Mouse (Mus musculus): Measurements from ENCODE around the gene Zc3h7b. TPM values are rescaled to one million over a fixed set of nuclear protein-coding genes. Genes with fewer than 3 reads are reported as not detected.

The Zc3h7b gene
- polyA plus RNA-seq, 1 experiment from 2014 or later = 13.9 TPM

DNA sequence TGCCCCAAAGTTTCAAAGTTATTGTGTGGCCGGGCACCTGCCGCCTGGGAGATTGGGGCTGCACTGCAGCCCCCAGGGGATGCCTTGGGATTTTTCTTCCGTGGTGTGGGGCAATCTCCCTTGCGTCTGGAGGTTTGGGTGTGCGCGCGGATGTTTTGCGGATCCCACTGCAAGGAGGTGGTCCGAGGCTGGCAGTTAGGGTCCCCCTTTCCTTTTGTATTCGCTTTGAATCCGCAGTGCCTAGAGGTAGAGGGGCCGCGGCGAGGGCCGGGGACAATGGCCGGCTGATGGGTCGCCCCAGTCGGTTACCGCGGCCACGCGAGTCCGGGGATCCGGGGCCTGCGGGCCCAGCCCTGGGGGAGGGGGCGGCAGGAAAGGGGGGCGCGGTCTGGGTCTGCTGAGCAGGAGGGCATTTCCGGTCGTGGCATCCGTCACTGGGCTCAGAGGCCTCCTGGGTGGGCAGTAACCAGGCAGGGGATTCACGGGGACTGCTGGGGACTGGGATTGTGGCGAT, 801 bp downstream of the Zc3h7b start:
- H3K36me3 ChIP-seq (ENCODE audit: insufficient read depth, low read length) = no peaks in the 10 kb centered on the region
- peak overlapping the region; percentile 97 for H3K9ac ChIP-seq (replicated peaks; ENCODE audit: low read depth)
- peak overlapping the region; percentile 94 for H3K27ac ChIP-seq (ENCODE audit: low read length)
- no peaks in the 10 kb centered on the region for H3K9me3 ChIP-seq (ENCODE audit: low read length)
- peak; percentile 83 for ATAC-seq
- 0 out of 2 replicates have a peak, but pooled peaks cover 4% of the 10 kb centered on the region for H3K4me1 ChIP-seq (ENCODE audit: insufficient read depth, low read depth, low read length)
- no peaks in the 10 kb centered on the region for H3K27me3 ChIP-seq (replicated peaks; ENCODE audit: insufficient read depth, low read length)
- H3K4me2 ChIP-seq (replicated peaks; ENCODE audit: low read depth, low read length) = peak overlapping the region; percentile 90
- H3K4me3 ChIP-seq (ENCODE audit: low read depth, low read length) = peak overlapping the region; percentile 99
- DNase-seq (ENCODE audit: low spot score) = peak; percentile 76
- TF ChIP-seq CTCF (IDR thresholded peaks at IDR 0.05) = 0 out of 2 replicates have a peak, but pooled peaks have one; percentile 2
- TF ChIP-seq EP300 (IDR thresholded peaks at IDR 0.05) = no peak
- 2% methylated on average over 31 of the region's 33 CpGs for WGBS

DNA sequence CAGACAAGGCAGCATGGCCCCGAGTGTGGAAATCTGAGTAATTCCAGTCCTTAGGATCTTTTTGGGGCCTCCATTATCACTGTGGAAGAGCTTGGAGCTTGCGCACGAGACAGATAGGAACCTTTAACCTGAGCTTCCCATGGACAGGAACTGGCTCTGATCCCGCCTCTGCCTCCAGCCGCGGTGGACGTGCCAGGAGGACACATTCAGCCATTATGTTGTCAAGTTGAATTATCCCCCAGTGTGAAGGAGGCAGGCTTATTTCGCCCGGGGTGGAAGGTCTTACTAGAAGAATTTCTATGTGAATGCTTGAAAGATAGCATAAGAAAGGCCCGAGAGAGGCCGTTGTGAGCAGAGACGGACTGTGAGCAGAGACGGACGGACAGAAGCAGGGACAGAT, 4.9 kb downstream of the Zc3h7b start:
- no peak for ATAC-seq
- Histone ChIP-seq H3K4me3 (ENCODE audit: low read depth, low read length) (no peak overlapping the region), H3K27ac (ENCODE audit: low read length) (no peak overlapping the region), H3K36me3 (ENCODE audit: insufficient read depth, low read length) (no peaks in the 10 kb centered on the region), H3K9ac (replicated peaks; ENCODE audit: low read depth) (no peak overlapping the region), H3K9me3 (ENCODE audit: low read length) (no peaks in the 10 kb centered on the region), H3K4me1 (ENCODE audit: insufficient read depth, low read depth, low read length) (0 out of 2 replicates have a peak, but pooled peaks cover 4% of the 10 kb centered on the region), H3K4me2 (replicated peaks; ENCODE audit: low read depth, low read length) (no peak overlapping the region), H3K27me3 (replicated peaks; ENCODE audit: insufficient read depth, low read length) (no peaks in the 10 kb centered on the region)
- no peak for DNase-seq (ENCODE audit: low spot score)
- 58% methylated on average over 14 of the region's 14 CpGs for WGBS
- TF ChIP-seq EP300 (IDR thresholded peaks at IDR 0.05) = no peak
- no peak for TF ChIP-seq CTCF (IDR thresholded peaks at IDR 0.05)

DNA sequence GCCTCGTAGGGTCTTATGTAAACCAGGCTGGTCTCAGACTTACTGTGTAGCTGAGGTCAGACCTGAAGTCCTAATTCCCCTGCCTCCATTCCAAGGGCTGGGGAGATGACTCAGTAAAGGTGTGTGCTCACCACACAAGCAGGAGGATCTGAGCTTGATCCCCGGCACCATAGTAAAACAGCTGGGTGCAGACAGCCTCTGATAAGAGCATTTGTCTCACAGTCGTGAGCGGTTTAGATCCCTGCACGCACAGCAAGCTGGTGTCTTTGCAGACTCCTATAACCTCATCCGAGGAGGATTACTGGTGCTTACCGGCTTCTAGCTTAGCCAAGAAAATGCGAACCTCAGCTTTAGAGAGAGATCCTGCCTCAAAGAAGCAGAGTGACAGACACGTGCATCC, 8.8 kb downstream of the Zc3h7b start:
- 92% methylated on average over 9 of the region's 9 CpGs for WGBS
- TF ChIP-seq EP300 (IDR thresholded peaks at IDR 0.05) (no peak), CTCF (IDR thresholded peaks at IDR 0.05) (no peak)
- DNase-seq (ENCODE audit: low spot score) = no peak

DNA sequence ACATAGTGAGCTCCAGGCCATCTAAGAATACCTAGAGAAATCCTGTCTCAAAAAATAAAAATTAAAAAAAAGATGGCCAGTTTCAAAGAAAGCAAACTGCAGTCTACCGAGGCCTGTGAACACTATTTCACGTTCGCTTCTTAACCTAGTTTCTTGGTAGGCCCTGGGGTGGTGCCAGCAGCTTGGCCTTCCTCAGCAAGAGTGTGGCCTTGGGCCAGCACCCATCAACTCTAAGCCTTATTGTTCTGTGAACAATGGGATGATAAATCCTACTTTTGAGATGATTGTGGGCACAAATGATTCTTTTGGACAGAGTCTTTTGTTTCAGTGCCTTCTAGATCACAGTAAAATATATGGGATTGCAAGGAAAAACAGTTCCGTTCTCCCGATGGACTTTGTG, 13.8 kb downstream of the Zc3h7b start:
- H3K4me1 ChIP-seq (ENCODE audit: insufficient read depth, low read depth, low read length) = no peaks in the 10 kb centered on the region; the same call in 1 of the 2 replicates
- no peaks in the 10 kb centered on the region for H3K9me3 ChIP-seq (ENCODE audit: low read length)
- no peak for ATAC-seq
- TF ChIP-seq CTCF (IDR thresholded peaks at IDR 0.05) = no peak
- TF ChIP-seq EP300 (IDR thresholded peaks at IDR 0.05) = no peak
- no peak overlapping the region for H3K4me3 ChIP-seq (ENCODE audit: low read depth, low read length)
- 69% methylated on average over 5 of the region's 5 CpGs for WGBS
- no peak for DNase-seq (ENCODE audit: low spot score)
- H3K4me2 ChIP-seq (replicated peaks; ENCODE audit: low read depth, low read length) = no peak overlapping the region
- H3K9ac ChIP-seq (replicated peaks; ENCODE audit: low read depth) = no peak overlapping the region
- H3K27ac ChIP-seq (ENCODE audit: low read length) = no peak overlapping the region
- no peaks in the 10 kb centered on the region for H3K36me3 ChIP-seq (ENCODE audit: insufficient read depth, low read length)
- H3K27me3 ChIP-seq (replicated peaks; ENCODE audit: insufficient read depth, low read length) = no peaks in the 10 kb centered on the region

More for the DNA sequence above, 8.8 kb downstream of the Zc3h7b start:
- H3K4me3 ChIP-seq (ENCODE audit: low read depth, low read length) = no peak overlapping the region
- H3K9ac ChIP-seq (replicated peaks; ENCODE audit: low read depth) = no peak overlapping the region
- H3K4me1 ChIP-seq (ENCODE audit: insufficient read depth, low read depth, low read length) = no peaks in the 10 kb centered on the region
- no peaks in the 10 kb centered on the region for H3K9me3 ChIP-seq (ENCODE audit: low read length)
- H3K36me3 ChIP-seq (ENCODE audit: insufficient read depth, low read length) = no peaks in the 10 kb centered on the region
- no peak overlapping the region for H3K4me2 ChIP-seq (replicated peaks; ENCODE audit: low read depth, low read length)
- no peak for ATAC-seq
- H3K27ac ChIP-seq (ENCODE audit: low read length) = no peak overlapping the region
- no peaks in the 10 kb centered on the region for H3K27me3 ChIP-seq (replicated peaks; ENCODE audit: insufficient read depth, low read length)

DNA sequence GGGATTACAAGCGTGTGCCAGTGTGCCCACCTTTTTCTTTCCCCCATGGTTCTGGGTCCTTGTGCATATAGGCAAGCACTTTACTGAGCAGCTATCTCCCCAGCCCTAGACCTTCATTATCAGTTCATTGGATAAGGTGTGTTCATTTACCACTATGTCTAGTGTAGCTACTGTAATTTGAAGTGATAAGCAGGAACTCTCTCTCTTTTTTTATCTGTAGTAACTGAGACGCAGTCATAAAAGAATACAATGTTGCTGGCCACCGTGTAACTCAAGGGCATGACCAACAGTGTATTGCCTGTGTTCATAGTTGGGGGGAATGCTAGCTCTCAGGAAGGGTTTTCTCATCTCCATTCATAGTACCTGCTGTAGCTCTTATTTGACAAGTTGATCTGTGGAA, 14.7 kb downstream of the Zc3h7b start:
- Histone ChIP-seq H3K4me3 (ENCODE audit: low read depth, low read length) (no peak overlapping the region), H3K4me1 (ENCODE audit: insufficient read depth, low read depth, low read length) (no peaks in the 10 kb centered on the region; the same call in 1 of the 2 replicates), H3K9me3 (ENCODE audit: low read length) (no peaks in the 10 kb centered on the region), H3K9ac (replicated peaks; ENCODE audit: low read depth) (no peak overlapping the region), H3K4me2 (replicated peaks; ENCODE audit: low read depth, low read length) (no peak overlapping the region), H3K27ac (ENCODE audit: low read length) (no peak overlapping the region), H3K36me3 (ENCODE audit: insufficient read depth, low read length) (no peaks in the 10 kb centered on the region), H3K27me3 (replicated peaks; ENCODE audit: insufficient read depth, low read length) (no peaks in the 10 kb centered on the region)
- DNase-seq (ENCODE audit: low spot score) = no peak
- no peak for ATAC-seq
- WGBS = 91% methylated on average over 3 of the region's 3 CpGs
- TF ChIP-seq EP300 (IDR thresholded peaks at IDR 0.05) = no peak
- TF ChIP-seq CTCF (IDR thresholded peaks at IDR 0.05) = no peak

DNA sequence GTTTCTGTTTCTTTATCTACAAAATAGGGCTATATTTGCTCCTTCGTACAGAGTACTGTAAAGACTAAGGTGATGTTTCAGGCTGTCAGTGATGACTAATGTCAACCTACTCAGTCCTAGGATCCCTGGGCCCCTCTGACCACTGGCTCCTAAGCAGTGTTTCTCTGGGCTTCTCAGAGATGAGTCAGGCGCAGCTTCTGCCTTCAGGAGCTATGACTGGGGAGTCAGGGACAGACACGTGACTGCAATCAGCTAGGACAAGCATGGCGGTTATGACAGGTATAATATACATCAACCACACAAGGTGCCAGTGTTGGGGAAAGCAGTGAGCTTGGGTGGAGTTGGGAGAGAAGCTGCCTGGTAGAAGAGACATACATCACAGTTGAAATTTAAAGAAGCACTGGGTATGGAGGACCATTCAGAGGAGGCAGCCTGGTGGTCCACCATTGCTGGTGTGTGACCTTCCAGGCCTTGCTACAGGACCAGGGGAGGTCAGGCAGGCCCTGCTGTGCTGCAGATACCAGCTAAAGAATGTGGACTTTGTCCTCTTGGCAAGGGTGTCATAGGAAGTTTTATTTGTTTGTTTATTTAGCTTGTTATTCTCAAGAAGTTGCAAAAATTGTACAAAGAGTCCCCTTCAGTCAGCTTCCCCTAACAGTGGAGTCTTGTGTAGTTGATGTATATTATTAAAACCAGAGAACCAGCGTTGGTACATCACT, 15.7 kb downstream of the Zc3h7b start:
- WGBS = 90% methylated on average over 5 of the region's 5 CpGs
- TF ChIP-seq EP300 (IDR thresholded peaks at IDR 0.05) = no peak
- TF ChIP-seq CTCF (IDR thresholded peaks at IDR 0.05) = no peak
- Histone ChIP-seq H3K27me3 (replicated peaks; ENCODE audit: insufficient read depth, low read length) (no peaks in the 10 kb centered on the region), H3K36me3 (ENCODE audit: insufficient read depth, low read length) (no peaks in the 10 kb centered on the region), H3K4me1 (ENCODE audit: insufficient read depth, low read depth, low read length) (no peaks in the 10 kb centered on the region; the same call in 1 of the 2 replicates), H3K4me2 (replicated peaks; ENCODE audit: low read depth, low read length) (no peak overlapping the region), H3K9ac (replicated peaks; ENCODE audit: low read depth) (no peak overlapping the region), H3K4me3 (ENCODE audit: low read depth, low read length) (no peak overlapping the region), H3K9me3 (ENCODE audit: low read length) (no peaks in the 10 kb centered on the region), H3K27ac (ENCODE audit: low read length) (no peak overlapping the region)
- ATAC-seq (no peak), DNase-seq (ENCODE audit: low spot score) (no peak)

All from lung, postnatal 0 days (tissue).